Mouse (Mus musculus): ENCODE data around the gene Cygb. TPM values are rescaled to one million over a fixed set of nuclear protein-coding genes. Genes with fewer than 3 reads are reported as not detected.

Gene Cygb
- polyA plus RNA-seq, 2 experiments = 0.44 to 0.64 TPM

DNA sequence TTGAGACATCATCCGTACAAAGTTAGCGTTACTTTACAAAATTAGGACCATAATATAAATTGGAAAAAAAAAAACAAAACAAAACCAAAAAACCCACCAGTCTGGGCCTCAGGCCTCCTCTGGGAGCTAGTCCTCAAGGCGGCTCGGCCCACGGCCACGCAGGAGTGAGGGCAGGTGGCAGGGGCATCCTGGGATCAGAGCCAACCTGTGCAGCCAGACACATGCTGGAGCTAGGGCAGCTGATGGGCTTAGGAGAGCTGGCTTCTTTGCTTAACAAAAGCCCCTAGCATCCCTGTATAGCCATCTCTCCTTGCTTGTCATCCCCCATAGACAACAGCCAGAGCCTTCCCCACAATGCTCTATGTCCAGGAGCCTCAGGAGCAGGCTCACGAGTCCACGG lies 55.9 kb downstream of the Cygb start:
- Histone ChIP-seq H3K4me1 (replicated peaks; ENCODE audit: control insufficient read depth in 2 of 2, insufficient read depth in 2 of 2, low read length in 1 of 2) (no peaks in the 10 kb centered on the region), H3K27ac (no peak overlapping the region), H3K9ac (replicated peaks) (no peak overlapping the region), H3K9me3 (ENCODE audit: control insufficient read depth, low read length) (no peaks in the 10 kb centered on the region), H3K4me3 (ENCODE audit: insufficient read depth in 1 of 2, low read depth in 2 of 2, low read length in 2 of 2) (no peak overlapping the region), H3K36me3 (replicated peaks; ENCODE audit: control insufficient read depth, insufficient read depth, low read depth) (peaks cover 23% of the 10 kb centered on the region), H3K27me3 (ENCODE audit: control insufficient read depth, insufficient read depth, low read length) (no peaks in the 10 kb centered on the region), H3K4me2 (ENCODE audit: low read depth) (no peak overlapping the region)
- TF ChIP-seq EP300 (IDR thresholded peaks at IDR 0.05; ENCODE audit: low read depth) (no peak), CTCF (IDR thresholded peaks at IDR 0.05; ENCODE audit: low read depth) (no peak)
- no peak for ATAC-seq (ENCODE audit: insufficient read depth)
- DNase-seq (ENCODE audit: low read depth in 3 of 3, low spot score in 3 of 3) = no peak
- 87% methylated on average over 8 of the region's 8 CpGs for WGBS (ENCODE audit: insufficient replicate concordance)

DNA sequence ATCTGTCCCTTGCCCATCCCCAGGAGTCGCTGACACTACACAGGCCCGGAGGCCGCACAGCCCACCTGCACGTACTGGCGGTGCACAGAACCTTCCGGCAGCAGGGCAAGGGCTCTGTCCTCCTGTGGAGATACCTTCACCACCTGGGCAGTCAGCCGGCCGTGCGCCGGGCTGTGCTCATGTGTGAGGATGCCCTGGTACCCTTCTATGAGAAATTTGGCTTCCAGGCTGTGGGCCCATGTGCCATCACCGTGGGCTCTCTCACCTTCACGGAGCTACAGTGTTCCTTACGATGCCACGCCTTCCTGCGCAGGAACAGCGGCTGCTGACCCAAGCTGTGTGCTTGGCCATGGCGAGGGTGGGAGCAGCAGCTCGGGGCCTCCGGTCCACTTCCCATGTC lies 57.3 kb downstream of the Cygb start:
- ATAC-seq (ENCODE audit: insufficient read depth) (no peak), DNase-seq (ENCODE audit: low read depth in 3 of 3, low spot score in 3 of 3) (no peak)
- no peaks in the 10 kb centered on the region for H3K27me3 ChIP-seq (ENCODE audit: control insufficient read depth, insufficient read depth, low read length)
- no peak overlapping the region for H3K9ac ChIP-seq (replicated peaks)
- H3K4me2 ChIP-seq (ENCODE audit: low read depth) = no peak overlapping the region
- WGBS (ENCODE audit: insufficient replicate concordance) = 81% methylated on average over 19 of the region's 19 CpGs
- H3K9me3 ChIP-seq (ENCODE audit: control insufficient read depth, low read length) = no peaks in the 10 kb centered on the region
- H3K4me3 ChIP-seq (ENCODE audit: insufficient read depth in 1 of 2, low read depth in 2 of 2, low read length in 2 of 2) = no peak overlapping the region
- TF ChIP-seq CTCF (IDR thresholded peaks at IDR 0.05; ENCODE audit: low read depth) (no peak), EP300 (IDR thresholded peaks at IDR 0.05; ENCODE audit: low read depth) (no peak)
- no peaks in the 10 kb centered on the region for H3K4me1 ChIP-seq (replicated peaks; ENCODE audit: control insufficient read depth in 2 of 2, insufficient read depth in 2 of 2, low read length in 1 of 2)
- H3K36me3 ChIP-seq (replicated peaks; ENCODE audit: control insufficient read depth, insufficient read depth, low read depth) = peaks cover 14% of the 10 kb centered on the region
- H3K27ac ChIP-seq = no peak overlapping the region

Other genes with a start within 250 kb of the Cygb start
- 0.57 and 0.75 TPM in 2 replicates for gene Rnf157, start 241.3 kb downstream of the Cygb start, polyA plus RNA-seq (2012; rRNA removed)
- 0.66 and 1.2 TPM in 2 replicates for gene Rnf157, start 241.3 kb downstream of the Cygb start, polyA plus RNA-seq (2014; fragmentation: Nextera tagmentation; extraction: Ambion mirVana)
- 58.9 and 70.9 TPM in 2 replicates for gene Ubald2, start 220.2 kb downstream of the Cygb start, polyA plus RNA-seq (2012; rRNA removed)
- 50.3 and 55.4 TPM in 2 replicates for gene Ubald2, start 220.2 kb downstream of the Cygb start, polyA plus RNA-seq (2014; fragmentation: Nextera tagmentation; extraction: Ambion mirVana)
- gene Qrich2, start 188.1 kb downstream of the Cygb start, polyA plus RNA-seq (2012; rRNA removed) = 0.01 and 0.02 TPM in 2 replicates
- gene Qrich2, start 188.1 kb downstream of the Cygb start, polyA plus RNA-seq (2014; fragmentation: Nextera tagmentation; extraction: Ambion mirVana) = 0.08 TPM in 1 of 2 replicates, not detected in the other
- gene Prpsap1, start 160.1 kb downstream of the Cygb start, polyA plus RNA-seq (2012; rRNA removed) = 19.2 and 22.2 TPM in 2 replicates
- 38.4 and 40.4 TPM in 2 replicates for gene Prpsap1, start 160.1 kb downstream of the Cygb start, polyA plus RNA-seq (2014; fragmentation: Nextera tagmentation; extraction: Ambion mirVana)
- gene Sphk1, start 123.4 kb downstream of the Cygb start, polyA plus RNA-seq (2012; rRNA removed) = 23.0 and 24.1 TPM in 2 replicates
- gene Sphk1, start 123.4 kb downstream of the Cygb start, polyA plus RNA-seq (2014; fragmentation: Nextera tagmentation; extraction: Ambion mirVana) = 26.8 and 32.2 TPM in 2 replicates
- gene Ube2o, start 72.9 kb downstream of the Cygb start, polyA plus RNA-seq (2012; rRNA removed) = 33.8 and 34.0 TPM in 2 replicates
- gene Ube2o, start 72.9 kb downstream of the Cygb start, polyA plus RNA-seq (2014; fragmentation: Nextera tagmentation; extraction: Ambion mirVana) = 25.9 and 32.3 TPM in 2 replicates
- not detected in 2 replicates for gene Aanat, start 67.9 kb downstream of the Cygb start, polyA plus RNA-seq (2012; rRNA removed)
- gene Aanat, start 67.9 kb downstream of the Cygb start, polyA plus RNA-seq (2014; fragmentation: Nextera tagmentation; extraction: Ambion mirVana) = not detected in 2 replicates
- gene Rhbdf2, start 27.3 kb downstream of the Cygb start, polyA plus RNA-seq (2012; rRNA removed) = 8.3 and 11.1 TPM in 2 replicates
- gene Rhbdf2, start 27.3 kb downstream of the Cygb start, polyA plus RNA-seq (2014; fragmentation: Nextera tagmentation; extraction: Ambion mirVana) = 3.8 and 5.2 TPM in 2 replicates
- 0.11 and 0.14 TPM in 2 replicates for gene Prcd, start 779 bp downstream of the Cygb start, polyA plus RNA-seq (2012; rRNA removed)
- 0.19 and 0.20 TPM in 2 replicates for gene Prcd, start 779 bp downstream of the Cygb start, polyA plus RNA-seq (2014; fragmentation: Nextera tagmentation; extraction: Ambion mirVana)
- not detected in 2 replicates for gene St6galnac1, start 121.2 kb upstream of the Cygb start, polyA plus RNA-seq (2012; rRNA removed)
- not detected in 2 replicates for gene St6galnac1, start 121.2 kb upstream of the Cygb start, polyA plus RNA-seq (2014; fragmentation: Nextera tagmentation; extraction: Ambion mirVana)
- gene Mxra7, start 173.7 kb upstream of the Cygb start, polyA plus RNA-seq (2012; rRNA removed) = 0.71 and 1.3 TPM in 2 replicates
- gene Mxra7, start 173.7 kb upstream of the Cygb start, polyA plus RNA-seq (2014; fragmentation: Nextera tagmentation; extraction: Ambion mirVana) = 1.1 TPM in 2 replicates
- 12.9 and 17.5 TPM in 2 replicates for gene Mettl23, start 189.0 kb upstream of the Cygb start, polyA plus RNA-seq (2012; rRNA removed)
- 37.1 and 41.0 TPM in 2 replicates for gene Mettl23, start 189.0 kb upstream of the Cygb start, polyA plus RNA-seq (2014; fragmentation: Nextera tagmentation; extraction: Ambion mirVana)
- 10.7 and 14.8 TPM in 2 replicates for gene Jmjd6, start 189.1 kb upstream of the Cygb start, polyA plus RNA-seq (2012; rRNA removed)
- gene Jmjd6, start 189.1 kb upstream of the Cygb start, polyA plus RNA-seq (2014; fragmentation: Nextera tagmentation; extraction: Ambion mirVana) = 22.4 and 24.7 TPM in 2 replicates
- 5.3 and 5.6 TPM in 2 replicates for gene Mfsd11, start 198.1 kb upstream of the Cygb start, polyA plus RNA-seq (2012; rRNA removed)
- 7.4 and 10.2 TPM in 2 replicates for gene Mfsd11, start 198.1 kb upstream of the Cygb start, polyA plus RNA-seq (2014; fragmentation: Nextera tagmentation; extraction: Ambion mirVana)
- 231 and 334 TPM in 2 replicates for gene Srsf2, start 198.8 kb upstream of the Cygb start, polyA plus RNA-seq (2012; rRNA removed)
- 426 and 459 TPM in 2 replicates for gene Srsf2, start 198.8 kb upstream of the Cygb start, polyA plus RNA-seq (2014; fragmentation: Nextera tagmentation; extraction: Ambion mirVana)

Data from liver, embryonic 14.5 days (tissue).